Mouse (Mus musculus) CH12.LX (cell line): Measurements from ENCODE around the gene Ssbp3. TPM values are rescaled to one million over a fixed set of nuclear protein-coding genes. Genes with fewer than 3 reads are reported as not detected.

Experiments
- DNase-seq: peaks from one replicate; pipeline ENCODE4 v3.0.0-alpha.2; 2013; ENCODE audit errors: extremely low read depth
- H3K27ac ChIP-seq: 2 replicates; pipeline ENCODE4 v1.5.1; 2012; ENCODE audit warnings: low read depth, mild to moderate bottlenecking, control low read depth, moderate library complexity; ENCODE audit not compliant: insufficient read depth
- H3K27me3 ChIP-seq: replicated peaks from 2 replicates; pipeline ENCODE3; 2012; ENCODE audit warnings: inconsistent platforms
- H3K36me3 ChIP-seq, 2 experiments: replicated peaks in 1 of 2; 2 replicates each; pipeline versions ENCODE3 to v1.6.1; 2012; ENCODE audit warnings: inconsistent platforms in 1 of 2, low read length in 1 of 2, mild to moderate bottlenecking in 1 of 2, mixed read lengths in 1 of 2, moderate library complexity in 1 of 2; ENCODE audit not compliant: control insufficient read depth in 1 of 2, insufficient read depth in 1 of 2
- H3K4me1 ChIP-seq, 2 experiments: 2 replicates each; pipeline ENCODE4 v1.6.1; 2012; ENCODE audit warnings: inconsistent platforms in 1 of 2, moderate library complexity in 1 of 2; ENCODE audit not compliant: insufficient read depth in 2 of 2, control insufficient read depth in 1 of 2
- H3K4me2 ChIP-seq: 2 replicates; pipeline ENCODE4 v1.6.1; 2012; ENCODE audit warnings: low read depth, mild to moderate bottlenecking, control low read depth; ENCODE audit not compliant: poor library complexity, insufficient read depth, severe bottlenecking
- H3K4me3 ChIP-seq, 3 experiments: fragments of 150-350 bp in 1 of 3; sonication (generic) in 1 of 3; replicated peaks in 1 of 3; 2 replicates each; pipeline versions ENCODE3 to v1.5.1; 2011 to 2012; ENCODE audit warnings: low read depth in 2 of 3, low read length in 2 of 3, mild to moderate bottlenecking in 2 of 3, moderate library complexity in 2 of 3, control low read depth in 1 of 3, improper control_type of control experiment in 1 of 3, inconsistent platforms in 1 of 3, mixed read lengths in 1 of 3; ENCODE audit not compliant: poor library complexity in 1 of 3
- H3K79me2 ChIP-seq: replicated peaks from 2 replicates; pipeline ENCODE4 v1.6.1; 2012; ENCODE audit warnings: mild to moderate bottlenecking, moderate library complexity; ENCODE audit not compliant: control insufficient read depth, poor library complexity, insufficient read depth, severe bottlenecking; ENCODE audit errors: extremely low read depth
- H3K9ac ChIP-seq: 2 replicates; pipeline ENCODE4 v1.6.1; 2012; ENCODE audit warnings: low read depth, mild to moderate bottlenecking, control low read depth, moderate library complexity; ENCODE audit not compliant: insufficient read depth
- H3K9me3 ChIP-seq: replicated peaks from 2 replicates; pipeline ENCODE3; 2012; ENCODE audit warnings: low read length, inconsistent platforms, mixed read lengths
- BHLHE40 ChIP-seq: IDR thresholded peaks from 2 replicates; pipeline ENCODE4 v1.6.1; 2011; ENCODE audit warnings: mild to moderate bottlenecking, low read depth, low read length, improper control_type of control experiment
- CHD1 ChIP-seq: IDR thresholded peaks from 2 replicates; pipeline ENCODE4 v1.6.1; 2012; ENCODE audit warnings: low read depth, low read length, improper control_type of control experiment, inconsistent platforms
- CTCF ChIP-seq, 2 experiments: IDR thresholded peaks in 1 of 2; conservative IDR thresholded peaks in 1 of 2; 2 replicates each; pipeline ENCODE4 v1.5.1; 2011 to 2012; ENCODE audit warnings: low read depth in 2 of 2, low read length in 2 of 2, improper control_type of control experiment in 1 of 2, inconsistent platforms in 1 of 2, mild to moderate bottlenecking in 1 of 2, moderate library complexity in 1 of 2
- E2F4 ChIP-seq: IDR thresholded peaks from 2 replicates; pipeline ENCODE4 v1.6.1; 2011; ENCODE audit warnings: low read depth, low read length, improper control_type of control experiment; ENCODE audit not compliant: insufficient replicate concordance
- EP300 ChIP-seq: IDR thresholded peaks from 2 replicates; pipeline ENCODE4 v1.6.1; 2011; ENCODE audit warnings: low read length, improper control_type of control experiment
- ETS1 ChIP-seq: conservative IDR thresholded peaks from 2 replicates; pipeline ENCODE4 v1.6.1; 2012; ENCODE audit warnings: low read depth, mild to moderate bottlenecking, inconsistent platforms, low read length, improper control_type of control experiment, moderate library complexity
- GABPA ChIP-seq: IDR thresholded peaks from 2 replicates; pipeline ENCODE4 v1.6.1; 2012; ENCODE audit warnings: low read depth, low read length, improper control_type of control experiment, inconsistent platforms; ENCODE audit not compliant: insufficient replicate concordance
- HCFC1 ChIP-seq: IDR thresholded peaks from 2 replicates; pipeline ENCODE4 v1.6.1; 2012; ENCODE audit warnings: low read depth, mild to moderate bottlenecking, inconsistent platforms, low read length, improper control_type of control experiment
- MAFK ChIP-seq: IDR thresholded peaks from 2 replicates; pipeline ENCODE4 v1.6.1; 2011; ENCODE audit warnings: low read length, improper control_type of control experiment; ENCODE audit not compliant: insufficient replicate concordance
- MAZ ChIP-seq: IDR thresholded peaks from 2 replicates; pipeline ENCODE4 v1.6.1; 2012; ENCODE audit warnings: low read depth, mild to moderate bottlenecking, inconsistent platforms, low read length, improper control_type of control experiment, moderate library complexity
- MYC ChIP-seq: IDR thresholded peaks from 2 replicates; pipeline ENCODE4 v1.6.1; 2011; ENCODE audit warnings: low read depth, mild to moderate bottlenecking, improper control_type of control experiment, low read length
- NRF1 ChIP-seq: IDR thresholded peaks from 2 replicates; pipeline ENCODE4 v1.6.1; 2014; ENCODE audit warnings: low read depth, mild to moderate bottlenecking, inconsistent platforms, low read length, improper control_type of control experiment, moderate library complexity
- PAX5 ChIP-seq: IDR thresholded peaks from 2 replicates; pipeline ENCODE4 v1.6.1; 2012; ENCODE audit warnings: low read length, inconsistent platforms, mixed read lengths
- POLR2A ChIP-seq: IDR thresholded peaks from 2 replicates; pipeline ENCODE4 v1.6.1; 2011; ENCODE audit warnings: low read depth, mild to moderate bottlenecking, improper control_type of control experiment, low read length
- RAD21 ChIP-seq: IDR thresholded peaks from 2 replicates; pipeline ENCODE4 v1.6.1; 2011; ENCODE audit warnings: low read depth, mild to moderate bottlenecking, low read length, improper control_type of control experiment, moderate library complexity
- SIN3A ChIP-seq: IDR thresholded peaks from 2 replicates; pipeline ENCODE4 v1.6.1; 2012; ENCODE audit warnings: low read length, improper control_type of control experiment, inconsistent platforms
- SMC3 ChIP-seq: IDR thresholded peaks from 2 replicates; pipeline ENCODE4 v1.6.1; 2011; ENCODE audit warnings: low read depth, low read length, improper control_type of control experiment
- USF2 ChIP-seq: conservative IDR thresholded peaks from 2 replicates; pipeline ENCODE4 v1.6.1; 2011; ENCODE audit warnings: low read depth, low read length, improper control_type of control experiment
- ZC3H11A ChIP-seq: IDR thresholded peaks from 2 replicates; pipeline ENCODE4 v1.6.1; 2012; ENCODE audit warnings: low read depth, mild to moderate bottlenecking, inconsistent platforms, low read length, improper control_type of control experiment
- ZKSCAN1 ChIP-seq: IDR thresholded peaks from 2 replicates; pipeline ENCODE4 v1.6.1; 2012; ENCODE audit warnings: low read depth, inconsistent platforms, low read length, improper control_type of control experiment, borderline replicate concordance
- ZMIZ1 ChIP-seq: IDR thresholded peaks from 2 replicates; pipeline ENCODE4 v1.6.1; 2012; ENCODE audit warnings: low read depth, mild to moderate bottlenecking, inconsistent platforms, low read length, improper control_type of control experiment
- ZNF384 ChIP-seq: IDR thresholded peaks from 2 replicates; pipeline ENCODE4 v1.6.1; 2012; ENCODE audit warnings: low read depth, low read length, improper control_type of control experiment, inconsistent platforms
- dilution Hi-C: fragments of 300-500 bp; cut with MboI; formaldehyde crosslinking; loops from 2 replicates; pipeline ENCODE4 v1.14.3; 2020; ENCODE audit warnings: low sequenced_read_pairs; ENCODE audit not compliant: extremely low pct_unique_long_range_greater_than_20kb, extremely low pct_ligation_motif_present
- in situ Hi-C: fragments of 300-500 bp; cut with MboI; formaldehyde crosslinking; loops from 3 replicates; pipeline ENCODE4 v1.14.3; 2019; ENCODE audit warnings: low sequenced_read_pairs, low pct_ligation_motif_present, low pct_unique_long_range_greater_than_20kb, mixed read lengths
- polyA plus RNA-seq: library from polyadenylated mRNA; unstranded; fragments of >175 nt; gene quantifications from 2 replicates; pipeline ENCODE4 v1.2.1, GENCODE M21; 2012; ENCODE audit warnings: low read depth; ENCODE audit not compliant: insufficient read length
- total RNA-seq, 2 experiments: library from RNA; depleted of rRNA; stranded (reverse); fragments of 300-350 nt in 1 of 2; fragments of >200 nt in 1 of 2; gene quantifications; 2 replicates each; pipeline ENCODE4 v1.2.3; 2012 to 2014

Ssbp3 gene
- total and polyA plus RNA-seq, 3 experiments: 32.4 to 129 (median 76.5) TPM

GRCm38 (mm10) chr4:107096841-107097373 lies 186.4 kb downstream of the Ssbp3 start, which contains the start of gene Cdcp2:
Gene Cdcp2 (plus strand): TSS chr4:107096891.
- no peaks in the 10 kb centered on the region for H3K27me3 ChIP-seq
- H3K9me3 ChIP-seq: no peaks in the 10 kb centered on the region
- dilution Hi-C loops (no loop called here), in situ Hi-C loops (no loop called here)
- H3K4me2 ChIP-seq: peak within 1 kb of the TSS; percentile 7
- peak within 1 kb of the TSS; percentile 3 to 48 (median 20) for H3K4me3 ChIP-seq
- peaks cover 24 to 58% of the 10 kb centered on the region in 2 experiments for H3K4me1 ChIP-seq
- DNase-seq: no peak
- peaks cover 0 to 32% of the 10 kb centered on the region in 2 experiments for H3K36me3 ChIP-seq
- H3K27ac ChIP-seq: no peak within 1 kb of the TSS; the same call in 1 of the 2 replicates
- TF ChIP-seq BHLHE40: no peak
- TF ChIP-seq GABPA: no peak
- no peak for TF ChIP-seq CHD1
- TF ChIP-seq MYC: no peak
- no peak for TF ChIP-seq PAX5
- TF ChIP-seq SMC3: no peak
- no peak for TF ChIP-seq ZKSCAN1
- no peak for TF ChIP-seq ETS1
- no peak for TF ChIP-seq SIN3A
- TF ChIP-seq EP300: no peak
- TF ChIP-seq MAFK: no peak
- no peak for TF ChIP-seq ZMIZ1
- TF ChIP-seq HCFC1: no peak
- no peak for TF ChIP-seq NRF1
- TF ChIP-seq MAZ: no peak
- TF ChIP-seq, all 38 proteins: peak for 0
- H3K79me2 ChIP-seq: no peaks in the 10 kb centered on the region
- H3K9ac ChIP-seq: 0 out of 2 replicates have a peak within 1 kb of the TSS, but pooled peaks have one; percentile 13

- no peak overlapping the region for H3K27ac ChIP-seq
- no peaks in the 10 kb centered on the region for H3K9me3 ChIP-seq
- peaks cover 24 to 52% of the 10 kb centered on the region in 2 experiments for H3K4me1 ChIP-seq
- TF ChIP-seq POLR2A: no peak
- TF ChIP-seq ZNF384: no peak
- no peak for TF ChIP-seq ZC3H11A
- TF ChIP-seq MYC: no peak
- no peak for TF ChIP-seq USF2
- TF ChIP-seq SMC3: no peak
- TF ChIP-seq RAD21: no peak
- no peak for TF ChIP-seq E2F4
- TF ChIP-seq PAX5: no peak
- no peak for TF ChIP-seq CTCF (conservative IDR thresholded peaks at IDR 0.05 in 1 of 2, IDR thresholded peaks at IDR 0.05 in 1 of 2; ENCODE audit: low read depth in 2 of 2, low read length in 2 of 2)
- no peak overlapping the region for H3K4me2 ChIP-seq
- DNase-seq: no peak
- no peak overlapping the region for H3K9ac ChIP-seq
- H3K79me2 ChIP-seq: no peaks in the 10 kb centered on the region
- H3K27me3 ChIP-seq: no peaks in the 10 kb centered on the region
- no peak overlapping the region for H3K4me3 ChIP-seq
- dilution Hi-C loops (no loop called here), in situ Hi-C loops (no loop called here)
- H3K36me3 ChIP-seq: peaks cover 0 to 42% of the 10 kb centered on the region in 2 experiments
Measured at GRCm38 (mm10) chr4:107097871-107098270, 187.4 kb downstream of the Ssbp3 start.
